Mouse (Mus musculus) common myeloid progenitor, adult 5-6 weeks (primary cell): ENCODE data around the gene Rasal2. TPM values are rescaled to one million over a fixed set of nuclear protein-coding genes. Genes with fewer than 3 reads are reported as not detected.

Experiments
- ATAC-seq: replicated peaks from 2 replicates; pipeline ENCODE4 v1.8.0; 2016; ENCODE audit warnings: low read depth, mild to moderate bottlenecking, moderate TSS enrichment, inconsistent platforms; ENCODE audit not compliant: poor library complexity, severe bottlenecking
- total RNA-seq: library from RNA; stranded (forward); fragments of 200-1000, 187-1606 nt; gene quantifications from 2 replicates; pipeline ENCODE4 v1.2.3, GENCODE M21; 2017

The Rasal2 gene
- total RNA-seq, 1 experiment from 2014 or later = 2.4 TPM

- peak; percentile 65; the same call in 1 of the 2 replicates for ATAC-seq
These were observed 320.3 kb downstream of the Rasal2 start for GRCm38 (mm10) chr1:157092140-157092539.

- no peak for ATAC-seq
These were observed 321.6 kb downstream of the Rasal2 start for GRCm38 (mm10) chr1:157090835-157091234.

- ATAC-seq = peak; percentile 57
These were observed 326.0 kb downstream of the Rasal2 start for GRCm38 (mm10) chr1:157086097-157086994.

Other genes with a start within 250 kb of the Rasal2 start
- gene Cryzl2, start 46.0 kb upstream of the Rasal2 start, total RNA-seq = 17.1 and 28.8 TPM in 2 replicates
- gene Sec16b, start 94.1 kb upstream of the Rasal2 start, total RNA-seq = 0.19 and 0.37 TPM in 2 replicates